Mouse (Mus musculus): Measurements from ENCODE around the gene Fam71d. TPM values are rescaled to one million over a fixed set of nuclear protein-coding genes. Genes with fewer than 3 reads are reported as not detected.
A peak's percentile ranks its signal among the peaks of the same experiment; 100 is the strongest.

Gene Fam71d
- polyA plus RNA-seq, 1 experiment from 2014 or later: 0.16 TPM

DNA sequence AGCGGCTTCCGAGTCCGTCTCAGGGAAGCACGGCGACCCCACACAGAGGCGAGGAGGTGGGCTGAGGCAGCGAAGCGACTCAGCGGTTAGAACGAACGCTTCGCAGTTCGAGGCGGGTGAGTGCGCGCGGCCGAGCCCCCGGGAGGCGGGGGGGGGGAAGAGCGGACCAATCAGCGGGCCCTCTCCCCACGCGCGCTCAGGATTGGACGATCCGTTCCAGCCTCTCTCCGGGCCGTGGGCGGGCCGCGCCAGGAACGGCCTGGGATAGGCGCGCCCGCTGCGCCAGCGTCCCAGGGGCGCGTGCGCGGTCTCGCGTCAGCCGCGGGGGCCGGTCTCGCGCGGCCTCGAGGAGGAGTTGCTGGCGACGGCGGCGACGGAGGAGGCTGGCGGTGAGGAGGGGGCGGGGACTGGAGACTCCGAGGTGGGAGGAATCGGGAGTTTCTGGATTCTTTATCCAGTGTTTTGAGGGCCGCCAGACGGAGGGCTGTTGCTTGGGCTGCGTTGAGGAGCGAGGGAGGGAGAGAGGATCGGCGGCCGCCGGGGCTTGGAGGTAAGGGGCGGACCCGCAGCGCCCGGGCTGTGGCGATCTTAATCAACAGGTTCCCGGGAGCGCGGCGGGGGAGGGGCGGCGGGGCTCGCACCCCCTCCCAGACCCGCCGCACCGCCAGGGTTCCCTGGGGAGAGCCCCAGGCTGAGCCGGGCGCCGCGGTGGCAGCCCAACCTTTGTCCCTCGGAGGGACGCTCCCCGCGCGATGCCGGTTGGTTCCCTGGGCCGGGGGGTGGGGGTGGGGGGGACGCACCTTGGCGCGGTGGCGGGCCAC, 57.4 kb downstream of the Fam71d start, which contains the start of gene Mpp5:
Gene Mpp5, plus strand, starts transcription at position 351 of the 821 bp plus-strand sequence.
- Histone ChIP-seq H3K4me3 (ENCODE audit: low read depth, low read length) (peak within 1 kb of the TSS; percentile 94), H3K9me3 (ENCODE audit: control insufficient read depth, low read length) (no peaks in the 10 kb centered on the region), H3K36me3 (ENCODE audit: control insufficient read depth, insufficient read depth, low read length) (no peaks in the 10 kb centered on the region), H3K27me3 (ENCODE audit: control insufficient read depth, insufficient read depth, low read length) (no peaks in the 10 kb centered on the region), H3K4me2 (ENCODE audit: low read depth, low read length, severe bottlenecking) (peak within 1 kb of the TSS; percentile 95), H3K27ac (ENCODE audit: low read depth, low read length) (peak within 1 kb of the TSS; percentile 86), H3K9ac (ENCODE audit: low read length) (peak within 1 kb of the TSS; percentile 85), H3K4me1 (replicated peaks; ENCODE audit: control insufficient read depth, insufficient read depth, low read length) (no peaks in the 10 kb centered on the region)
- peak; percentile 98 for DNase-seq (ENCODE audit: low spot score)
- peak; percentile 100 for ATAC-seq (replicated peaks; ENCODE audit: low FRiP score)
- WGBS: under 1% methylated on average over 84 of the region's 98 CpGs

- Histone ChIP-seq H3K4me1 (replicated peaks; ENCODE audit: control insufficient read depth, insufficient read depth, low read length) (no peaks in the 10 kb centered on the region), H3K9ac (ENCODE audit: low read length) (peak overlapping the region; percentile 85), H3K9me3 (ENCODE audit: control insufficient read depth, low read length) (no peaks in the 10 kb centered on the region), H3K4me3 (ENCODE audit: low read depth, low read length) (peak overlapping the region; percentile 94), H3K4me2 (ENCODE audit: low read depth, low read length, severe bottlenecking) (peak overlapping the region; percentile 55), H3K36me3 (ENCODE audit: control insufficient read depth, insufficient read depth, low read length) (no peaks in the 10 kb centered on the region), H3K27ac (ENCODE audit: low read depth, low read length) (peak overlapping the region; percentile 86), H3K27me3 (ENCODE audit: control insufficient read depth, insufficient read depth, low read length) (no peaks in the 10 kb centered on the region)
- DNase-seq (ENCODE audit: low spot score) (no peak), ATAC-seq (replicated peaks; ENCODE audit: low FRiP score) (peak; percentile 13)
- under 1% methylated on average over 25 of the region's 25 CpGs for WGBS
Observed at GRCm38 (mm10) chr12:78749378-78749801, 58.1 kb downstream of the Fam71d start.

- Histone ChIP-seq H3K27ac (ENCODE audit: low read depth, low read length) (no peak overlapping the region), H3K9me3 (ENCODE audit: control insufficient read depth, low read length) (no peaks in the 10 kb centered on the region), H3K9ac (ENCODE audit: low read length) (no peak overlapping the region), H3K27me3 (ENCODE audit: control insufficient read depth, insufficient read depth, low read length) (no peaks in the 10 kb centered on the region), H3K36me3 (ENCODE audit: control insufficient read depth, insufficient read depth, low read length) (no peaks in the 10 kb centered on the region), H3K4me3 (ENCODE audit: low read depth, low read length) (no peak overlapping the region), H3K4me1 (replicated peaks; ENCODE audit: control insufficient read depth, insufficient read depth, low read length) (no peaks in the 10 kb centered on the region), H3K4me2 (ENCODE audit: low read depth, low read length, severe bottlenecking) (no peak overlapping the region)
- DNase-seq (ENCODE audit: low spot score): no peak
- no peak for ATAC-seq (replicated peaks; ENCODE audit: low FRiP score)
Observed at GRCm38 (mm10) chr12:78761979-78762378, 70.6 kb downstream of the Fam71d start.

DNA sequence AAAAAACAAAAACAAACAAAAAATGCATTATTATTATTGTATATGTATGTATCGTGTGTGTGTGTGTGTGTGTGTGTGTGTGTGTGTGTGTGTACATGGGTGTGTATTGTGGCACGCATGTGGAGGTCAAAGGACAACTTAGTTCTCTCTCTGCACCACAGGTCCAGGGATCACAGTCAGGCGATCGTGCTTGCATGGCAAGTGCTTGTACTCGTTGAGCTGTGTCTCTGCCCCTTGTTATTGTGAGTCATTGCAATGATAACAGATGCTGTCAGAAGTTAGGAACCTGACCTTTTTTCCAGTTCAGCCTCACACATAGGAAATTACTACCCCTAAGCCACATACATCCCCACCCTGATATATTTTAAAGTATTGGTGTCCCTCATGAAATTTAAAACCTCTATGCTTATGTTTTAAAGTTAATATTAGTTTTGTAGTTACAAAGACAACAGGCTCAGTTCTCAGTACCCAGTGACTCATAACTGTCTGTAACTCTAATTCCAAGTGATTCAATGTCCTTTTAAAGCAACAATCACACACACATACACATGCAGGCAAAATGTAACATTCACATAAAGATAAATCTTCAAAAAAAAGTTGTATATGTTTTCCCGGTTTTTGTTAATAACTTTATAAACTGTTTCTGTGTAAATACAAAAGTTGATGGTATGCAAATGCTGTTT, 77.8 kb downstream of the Fam71d start:
- ATAC-seq (replicated peaks; ENCODE audit: low FRiP score): no peak
- H3K9me3 ChIP-seq (ENCODE audit: control insufficient read depth, low read length): no peaks in the 10 kb centered on the region
- no peaks in the 10 kb centered on the region for H3K27me3 ChIP-seq (ENCODE audit: control insufficient read depth, insufficient read depth, low read length)
- no peak for DNase-seq (ENCODE audit: low spot score)
- no peak overlapping the region for H3K27ac ChIP-seq (ENCODE audit: low read depth, low read length)
- no peaks in the 10 kb centered on the region for H3K4me1 ChIP-seq (replicated peaks; ENCODE audit: control insufficient read depth, insufficient read depth, low read length)
- no peak overlapping the region for H3K4me2 ChIP-seq (ENCODE audit: low read depth, low read length, severe bottlenecking)
- H3K36me3 ChIP-seq (ENCODE audit: control insufficient read depth, insufficient read depth, low read length): no peaks in the 10 kb centered on the region
- no peak overlapping the region for H3K4me3 ChIP-seq (ENCODE audit: low read depth, low read length)
- H3K9ac ChIP-seq (ENCODE audit: low read length): no peak overlapping the region
- WGBS: 81% methylated on average over 6 of the region's 6 CpGs

DNA sequence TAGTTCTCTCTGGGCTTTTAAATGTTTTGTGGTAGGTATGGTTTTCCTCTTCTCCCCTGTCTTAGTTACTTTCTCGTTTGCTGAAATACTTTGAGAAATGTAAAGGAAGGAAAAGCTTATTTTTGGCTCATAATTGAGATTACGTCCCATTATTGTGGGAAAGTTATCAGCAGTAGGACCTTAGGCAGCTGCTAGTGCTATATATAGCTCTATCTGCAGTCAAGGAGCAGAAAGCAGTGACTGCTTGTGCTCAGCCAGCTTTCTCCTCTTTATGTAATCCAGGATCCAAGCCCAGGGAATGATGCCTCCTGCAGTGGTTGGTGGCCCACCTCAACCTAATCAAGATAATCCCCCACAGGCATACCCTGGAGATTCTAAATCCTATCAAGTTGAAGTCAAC, 81.9 kb downstream of the Fam71d start:
- Histone ChIP-seq H3K4me3 (ENCODE audit: low read depth, low read length) (no peak overlapping the region), H3K4me2 (ENCODE audit: low read depth, low read length, severe bottlenecking) (no peak overlapping the region), H3K9me3 (ENCODE audit: control insufficient read depth, low read length) (no peaks in the 10 kb centered on the region), H3K4me1 (replicated peaks; ENCODE audit: control insufficient read depth, insufficient read depth, low read length) (peaks cover 4% of the 10 kb centered on the region), H3K9ac (ENCODE audit: low read length) (no peak overlapping the region), H3K27ac (ENCODE audit: low read depth, low read length) (no peak overlapping the region), H3K36me3 (ENCODE audit: control insufficient read depth, insufficient read depth, low read length) (no peaks in the 10 kb centered on the region), H3K27me3 (ENCODE audit: control insufficient read depth, insufficient read depth, low read length) (no peaks in the 10 kb centered on the region)
- ATAC-seq (replicated peaks; ENCODE audit: low FRiP score) (no peak), DNase-seq (ENCODE audit: low spot score) (no peak)
- 91% methylated on average over 2 of the region's 2 CpGs for WGBS

GRCm38 (mm10) chr12:78777916-78778315, 86.6 kb downstream of the Fam71d start:
- H3K4me1 ChIP-seq (replicated peaks; ENCODE audit: control insufficient read depth, insufficient read depth, low read length): peaks cover 10% of the 10 kb centered on the region
- H3K9ac ChIP-seq (ENCODE audit: low read length): no peak overlapping the region
- H3K36me3 ChIP-seq (ENCODE audit: control insufficient read depth, insufficient read depth, low read length): no peaks in the 10 kb centered on the region
- no peak overlapping the region; the same call in 1 of the 2 replicates for H3K4me2 ChIP-seq (ENCODE audit: low read depth, low read length, severe bottlenecking)
- peak; percentile 65 for ATAC-seq (replicated peaks; ENCODE audit: low FRiP score)
- 9% methylated on average over 2 of the region's 2 CpGs for WGBS
- no peak overlapping the region for H3K4me3 ChIP-seq (ENCODE audit: low read depth, low read length)
- H3K9me3 ChIP-seq (ENCODE audit: control insufficient read depth, low read length): no peaks in the 10 kb centered on the region
- no peak for DNase-seq (ENCODE audit: low spot score)
- H3K27ac ChIP-seq (ENCODE audit: low read depth, low read length): no peak overlapping the region; the same call in 1 of the 2 replicates
- H3K27me3 ChIP-seq (ENCODE audit: control insufficient read depth, insufficient read depth, low read length): no peaks in the 10 kb centered on the region

GRCm38 (mm10) chr12:78778423-78779067, 87.2 kb downstream of the Fam71d start:
- Histone ChIP-seq H3K4me3 (ENCODE audit: low read depth, low read length) (no peak overlapping the region), H3K9ac (ENCODE audit: low read length) (no peak overlapping the region), H3K9me3 (ENCODE audit: control insufficient read depth, low read length) (no peaks in the 10 kb centered on the region), H3K27ac (ENCODE audit: low read depth, low read length) (no peak overlapping the region; the same call in 1 of the 2 replicates), H3K4me2 (ENCODE audit: low read depth, low read length, severe bottlenecking) (no peak overlapping the region), H3K4me1 (replicated peaks; ENCODE audit: control insufficient read depth, insufficient read depth, low read length) (peaks cover 10% of the 10 kb centered on the region), H3K36me3 (ENCODE audit: control insufficient read depth, insufficient read depth, low read length) (no peaks in the 10 kb centered on the region), H3K27me3 (ENCODE audit: control insufficient read depth, insufficient read depth, low read length) (no peaks in the 10 kb centered on the region)
- no peak for ATAC-seq (replicated peaks; ENCODE audit: low FRiP score)
- no peak for DNase-seq (ENCODE audit: low spot score)
- WGBS: 50% methylated on average over 4 of the region's 4 CpGs

Data from forebrain, embryonic 11.5 days (tissue).